Mouse (Mus musculus) heart, adult 2 months (tissue): Measurements from ENCODE around the gene Kat8.

Experiments
- CTCF ChIP-seq: fragments of 200-600 bp; IDR thresholded peaks from 2 replicates; pipeline ENCODE4 v1.8.1; 2022; ENCODE audit warnings: antibody characterized with exemption, mild to moderate bottlenecking, moderate library complexity
- EP300 ChIP-seq: fragments of 200-500 bp; IDR thresholded peaks from 2 replicates; pipeline ENCODE4 v1.6.1; 2011; ENCODE audit warnings: low read depth, low read length, control low read depth; ENCODE audit not compliant: insufficient read depth
- POLR2A ChIP-seq: fragments of 200-500 bp; IDR thresholded peaks from 2 replicates; pipeline ENCODE4 v1.6.1; 2011; ENCODE audit warnings: mild to moderate bottlenecking, low read depth, low read length, control low read depth; ENCODE audit not compliant: insufficient read depth

- TF ChIP-seq EP300: no peak
- TF ChIP-seq CTCF: no peak
- TF ChIP-seq POLR2A: no peak
Observed at GRCm38 (mm10) chr7:127934075-127934474, 21.8 kb downstream of the Kat8 start.
